Mouse (Mus musculus): Measurements from ENCODE around the gene Olfr697. TPM values are rescaled to one million over a fixed set of nuclear protein-coding genes. Genes with fewer than 3 reads are reported as not detected.
"Not testable (repeated sequence)": the region's sequence is repeated elsewhere in the genome, so short reads cannot be mapped to it uniquely, and the experiment has no call there.

The Olfr697 gene
- not detected in 2 replicates for polyA plus RNA-seq (2012; rRNA removed)
- not detected in 2 replicates for polyA plus RNA-seq (2014; fragmentation: Nextera tagmentation; extraction: Ambion mirVana)

GRCm38 (mm10) chr7:106742343-106742742 lies at the start of gene Olfr697:
Gene Olfr697, minus strand, starts transcription at chr7:106742443.
- no peak for TF ChIP-seq POLR2A (IDR thresholded peaks at IDR 0.05; ENCODE audit: borderline replicate concordance, extremely low read depth, insufficient read depth, insufficient read length)
- H3K36me3 ChIP-seq (ENCODE audit: control insufficient read depth, insufficient read depth, low read length): no peaks in the 10 kb centered on the region
- H3K4me3 ChIP-seq (replicated peaks; ENCODE audit: low read length): no peak within 1 kb of the TSS
- H3K27me3 ChIP-seq (ENCODE audit: control insufficient read depth, insufficient read depth, low read length): no peaks in the 10 kb centered on the region
- H3K4me2 ChIP-seq (replicated peaks; ENCODE audit: low read depth, low read length, severe bottlenecking): no peak within 1 kb of the TSS
- ATAC-seq (ENCODE audit: low FRiP score, low read depth) (no peak), DNase-seq (ENCODE audit: low spot score) (no peak)
- 77% methylated on average over 1 of the region's 1 CpGs for WGBS
- H3K27ac ChIP-seq (replicated peaks; ENCODE audit: low read depth, low read length): no peak within 1 kb of the TSS
- H3K9me3 ChIP-seq (ENCODE audit: control insufficient read depth, low read length): no peaks in the 10 kb centered on the region
- H3K4me1 ChIP-seq (ENCODE audit: control insufficient read depth, insufficient read depth, low read length): no peaks in the 10 kb centered on the region
- no peak within 1 kb of the TSS for H3K9ac ChIP-seq (ENCODE audit: low read depth, low read length, severe bottlenecking)

DNA sequence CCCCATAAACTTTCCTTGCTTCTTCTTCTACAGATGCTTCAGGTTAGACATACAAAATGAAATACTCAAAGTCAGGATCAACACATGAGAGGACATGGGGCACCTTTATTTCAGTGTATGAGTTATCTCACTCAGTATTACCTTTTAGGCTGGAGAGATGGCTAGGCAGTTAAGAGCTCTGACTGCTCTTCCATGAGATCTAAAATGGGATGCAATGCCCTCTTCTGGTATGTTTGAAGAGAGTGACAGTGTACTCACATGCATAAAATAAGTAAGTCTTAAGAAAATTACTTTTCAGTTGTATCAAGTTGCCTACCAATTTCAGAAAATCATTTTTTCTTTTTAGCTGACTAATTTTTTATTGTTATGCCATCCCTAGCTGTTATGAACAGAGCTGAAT lies 46.1 kb upstream of the Olfr697 start:
- Histone ChIP-seq H3K27ac (replicated peaks; ENCODE audit: low read depth, low read length) (no peak overlapping the region), H3K36me3 (ENCODE audit: control insufficient read depth, insufficient read depth, low read length) (no peaks in the 10 kb centered on the region), H3K4me2 (replicated peaks; ENCODE audit: low read depth, low read length, severe bottlenecking) (no peak overlapping the region), H3K4me1 (ENCODE audit: control insufficient read depth, insufficient read depth, low read length) (no peaks in the 10 kb centered on the region), H3K4me3 (replicated peaks; ENCODE audit: low read length) (no peak overlapping the region), H3K27me3 (ENCODE audit: control insufficient read depth, insufficient read depth, low read length) (no peaks in the 10 kb centered on the region), H3K9ac (ENCODE audit: low read depth, low read length, severe bottlenecking) (no peak overlapping the region), H3K9me3 (ENCODE audit: control insufficient read depth, low read length) (no peaks in the 10 kb centered on the region)
- no peak for DNase-seq (ENCODE audit: low spot score)
- ATAC-seq (ENCODE audit: low FRiP score, low read depth): no peak
- no peak for TF ChIP-seq POLR2A (IDR thresholded peaks at IDR 0.05; ENCODE audit: borderline replicate concordance, extremely low read depth, insufficient read depth, insufficient read length)

- not testable (repeated sequence) for H3K27ac ChIP-seq (replicated peaks; ENCODE audit: low read depth, low read length); H3K27me3 ChIP-seq (ENCODE audit: control insufficient read depth, insufficient read depth, low read length); H3K36me3 ChIP-seq (ENCODE audit: control insufficient read depth, insufficient read depth, low read length); H3K9me3 ChIP-seq (ENCODE audit: control insufficient read depth, low read length); H3K4me1 ChIP-seq (ENCODE audit: control insufficient read depth, insufficient read depth, low read length); H3K4me2 ChIP-seq (replicated peaks; ENCODE audit: low read depth, low read length, severe bottlenecking); H3K4me3 ChIP-seq (replicated peaks; ENCODE audit: low read length); H3K9ac ChIP-seq (ENCODE audit: low read depth, low read length, severe bottlenecking); ATAC-seq (ENCODE audit: low FRiP score, low read depth); DNase-seq (ENCODE audit: low spot score)
- 89% methylated on average over 2 of the region's 2 CpGs for WGBS
These were observed 18.8 kb upstream of the Olfr697 start for GRCm38 (mm10) chr7:106761008-106761407.

- H3K27me3 ChIP-seq (ENCODE audit: control insufficient read depth, insufficient read depth, low read length): no peaks in the 10 kb centered on the region
- no peak for TF ChIP-seq POLR2A (IDR thresholded peaks at IDR 0.05; ENCODE audit: borderline replicate concordance, extremely low read depth, insufficient read depth, insufficient read length)
- H3K36me3 ChIP-seq (ENCODE audit: control insufficient read depth, insufficient read depth, low read length): no peaks in the 10 kb centered on the region
- ATAC-seq (ENCODE audit: low FRiP score, low read depth): no peak
- H3K27ac ChIP-seq (replicated peaks; ENCODE audit: low read depth, low read length): no peak overlapping the region
- 89% methylated on average over 2 of the region's 2 CpGs for WGBS
- H3K4me3 ChIP-seq (replicated peaks; ENCODE audit: low read length): no peak overlapping the region
- no peak overlapping the region for H3K9ac ChIP-seq (ENCODE audit: low read depth, low read length, severe bottlenecking)
- no peak for DNase-seq (ENCODE audit: low spot score)
- no peak overlapping the region for H3K4me2 ChIP-seq (replicated peaks; ENCODE audit: low read depth, low read length, severe bottlenecking)
- H3K9me3 ChIP-seq (ENCODE audit: control insufficient read depth, low read length): no peaks in the 10 kb centered on the region
- H3K4me1 ChIP-seq (ENCODE audit: control insufficient read depth, insufficient read depth, low read length): no peaks in the 10 kb centered on the region
These were observed 16.6 kb upstream of the Olfr697 start for GRCm38 (mm10) chr7:106758800-106759199.

GRCm38 (mm10) chr7:106755297-106755696 lies 13.1 kb upstream of the Olfr697 start, which contains the start of gene Olfr698:
Gene Olfr698, minus strand, starts transcription at chr7:106755397.
- TF ChIP-seq POLR2A (IDR thresholded peaks at IDR 0.05; ENCODE audit: borderline replicate concordance, extremely low read depth, insufficient read depth, insufficient read length): no peak
- Histone ChIP-seq H3K9ac (ENCODE audit: low read depth, low read length, severe bottlenecking) (no peak within 1 kb of the TSS), H3K4me1 (ENCODE audit: control insufficient read depth, insufficient read depth, low read length) (no peaks in the 10 kb centered on the region), H3K27ac (replicated peaks; ENCODE audit: low read depth, low read length) (no peak within 1 kb of the TSS), H3K4me2 (replicated peaks; ENCODE audit: low read depth, low read length, severe bottlenecking) (no peak within 1 kb of the TSS), H3K27me3 (ENCODE audit: control insufficient read depth, insufficient read depth, low read length) (no peaks in the 10 kb centered on the region), H3K9me3 (ENCODE audit: control insufficient read depth, low read length) (no peaks in the 10 kb centered on the region), H3K36me3 (ENCODE audit: control insufficient read depth, insufficient read depth, low read length) (no peaks in the 10 kb centered on the region), H3K4me3 (replicated peaks; ENCODE audit: low read length) (no peak within 1 kb of the TSS)
- DNase-seq (ENCODE audit: low spot score) (no peak), ATAC-seq (ENCODE audit: low FRiP score, low read depth) (no peak)

- ATAC-seq (ENCODE audit: low FRiP score, low read depth) (no peak), DNase-seq (ENCODE audit: low spot score) (no peak)
- Histone ChIP-seq H3K4me1 (ENCODE audit: control insufficient read depth, insufficient read depth, low read length) (no peaks in the 10 kb centered on the region), H3K27me3 (ENCODE audit: control insufficient read depth, insufficient read depth, low read length) (no peaks in the 10 kb centered on the region), H3K9ac (ENCODE audit: low read depth, low read length, severe bottlenecking) (no peak overlapping the region), H3K36me3 (ENCODE audit: control insufficient read depth, insufficient read depth, low read length) (no peaks in the 10 kb centered on the region), H3K27ac (replicated peaks; ENCODE audit: low read depth, low read length) (no peak overlapping the region), H3K9me3 (ENCODE audit: control insufficient read depth, low read length) (no peaks in the 10 kb centered on the region), H3K4me2 (replicated peaks; ENCODE audit: low read depth, low read length, severe bottlenecking) (no peak overlapping the region), H3K4me3 (replicated peaks; ENCODE audit: low read length) (no peak overlapping the region)
- no peak for TF ChIP-seq POLR2A (IDR thresholded peaks at IDR 0.05; ENCODE audit: borderline replicate concordance, extremely low read depth, insufficient read depth, insufficient read length)
- WGBS: 88% methylated on average over 5 of the region's 5 CpGs
These were observed 3.6 kb upstream of the Olfr697 start for GRCm38 (mm10) chr7:106745811-106746210.

Data from limb, embryonic 14.5 days (tissue).